Mouse (Mus musculus): ENCODE data around the gene Gm16485. TPM values are rescaled to one million over a fixed set of nuclear protein-coding genes. Genes with fewer than 3 reads are reported as not detected.

Gm16485 gene
- total and polyA plus RNA-seq, 3 experiments = not detected

DNA sequence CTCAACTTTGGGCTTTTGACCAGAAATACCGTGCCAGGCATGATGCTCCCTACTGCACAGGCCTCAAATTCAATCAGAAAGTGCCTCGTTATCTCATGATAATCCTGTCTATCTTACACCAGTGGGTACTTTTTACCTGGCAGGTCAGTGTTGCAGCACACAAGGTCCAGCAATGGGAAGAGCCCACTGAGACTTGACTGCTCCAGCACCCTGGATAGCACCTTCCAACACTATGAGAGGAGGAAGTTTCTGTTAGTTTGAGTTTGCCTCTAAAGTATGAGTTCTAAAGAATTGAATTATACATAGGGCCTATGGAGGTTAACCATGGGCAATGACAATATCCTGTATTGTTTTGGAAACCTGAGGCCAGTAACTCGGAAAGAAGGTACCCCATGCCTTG lies 10.7 kb downstream of the Gm16485 start:
- in situ Hi-C loops (cut with MboI; ENCODE audit: low pct_ligation_motif_present, low pct_unique_long_range_greater_than_20kb, low sequenced_read_pairs) = no loop called here
- DNase-seq (ENCODE audit: extremely low read depth) = no peak

DNA sequence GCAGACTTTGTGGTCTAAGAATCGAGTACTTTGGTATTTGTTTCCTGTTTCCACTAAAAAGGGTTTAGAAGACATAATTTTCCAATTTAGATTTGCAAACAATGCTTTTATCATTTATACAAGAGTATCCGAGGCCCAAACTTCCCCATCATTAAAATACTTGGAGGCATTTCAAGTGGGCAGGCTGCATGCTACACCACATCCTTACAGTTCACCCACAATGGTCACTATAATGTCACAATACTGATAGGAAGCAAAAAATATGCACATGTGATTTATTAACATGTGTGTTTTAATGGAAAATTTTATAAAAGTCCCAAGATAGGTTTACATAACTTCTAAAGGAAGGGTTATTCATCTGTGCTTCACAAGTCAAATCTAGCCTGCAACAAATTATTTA lies 24.9 kb downstream of the Gm16485 start:
- Histone ChIP-seq H3K27me3 (replicated peaks) (no peaks in the 10 kb centered on the region), H3K4me3 (replicated peaks in 1 of 3; ENCODE audit: low read depth in 2 of 3, low read length in 2 of 3, poor library complexity in 1 of 3) (no peak overlapping the region), H3K9me3 (replicated peaks; ENCODE audit: low read length) (no peaks in the 10 kb centered on the region), H3K9ac (ENCODE audit: insufficient read depth, low read depth) (no peak overlapping the region), H3K27ac (ENCODE audit: insufficient read depth, low read depth) (no peak overlapping the region), H3K4me2 (ENCODE audit: insufficient read depth, low read depth, poor library complexity, severe bottlenecking) (no peak overlapping the region), H3K79me2 (replicated peaks; ENCODE audit: control insufficient read depth, extremely low read depth, insufficient read depth, poor library complexity, severe bottlenecking) (no peaks in the 10 kb centered on the region), H3K4me1 (ENCODE audit: control insufficient read depth in 1 of 2, insufficient read depth in 2 of 2) (no peaks in the 10 kb centered on the region), H3K36me3 (replicated peaks in 1 of 2; ENCODE audit: control insufficient read depth in 1 of 2, insufficient read depth in 1 of 2, low read length in 1 of 2) (no peaks in the 10 kb centered on the region)
- in situ Hi-C loops (cut with MboI; ENCODE audit: low pct_ligation_motif_present, low pct_unique_long_range_greater_than_20kb, low sequenced_read_pairs) (no loop called here), dilution Hi-C loops (cut with MboI; ENCODE audit: extremely low pct_ligation_motif_present, extremely low pct_unique_long_range_greater_than_20kb, low sequenced_read_pairs) (no loop called here)
- no peak for TF ChIP-seq JUN (IDR thresholded peaks at IDR 0.05; ENCODE audit: insufficient read depth, low read depth, low read length)
- no peak for TF ChIP-seq PAX5 (IDR thresholded peaks at IDR 0.05; ENCODE audit: low read length)
- no peak for TF ChIP-seq ZKSCAN1 (IDR thresholded peaks at IDR 0.05; ENCODE audit: borderline replicate concordance, low read depth, low read length)
- TF ChIP-seq JUND (conservative IDR thresholded peaks at IDR 0.05; ENCODE audit: low read depth, low read length) = no peak
- TF ChIP-seq POLR2A (IDR thresholded peaks at IDR 0.05; ENCODE audit: low read depth, low read length) = no peak
- TF ChIP-seq CHD1 (IDR thresholded peaks at IDR 0.05; ENCODE audit: low read depth, low read length) = no peak
- no peak for TF ChIP-seq IRF4 (IDR thresholded peaks at IDR 0.05; ENCODE audit: low read depth, low read length)
- TF ChIP-seq TBP (conservative IDR thresholded peaks at IDR 0.05; ENCODE audit: low read depth, low read length) = no peak
- no peak for TF ChIP-seq NELFE (IDR thresholded peaks at IDR 0.05; ENCODE audit: low read depth, low read length)
- no peak for TF ChIP-seq MEF2A (IDR thresholded peaks at IDR 0.05; ENCODE audit: borderline replicate concordance, low read depth, low read length)
- TF ChIP-seq ZMIZ1 (IDR thresholded peaks at IDR 0.05; ENCODE audit: low read depth, low read length) = no peak
- TF ChIP-seq ZNF384 (IDR thresholded peaks at IDR 0.05; ENCODE audit: low read depth, low read length) = no peak
- no peak for DNase-seq (ENCODE audit: extremely low read depth)

More for the DNA sequence above, 10.7 kb downstream of the Gm16485 start:
- no peak overlapping the region for H3K4me2 ChIP-seq (ENCODE audit: insufficient read depth, low read depth, poor library complexity, severe bottlenecking)
- H3K9me3 ChIP-seq (replicated peaks; ENCODE audit: low read length) = no peaks in the 10 kb centered on the region
- H3K4me3 ChIP-seq (replicated peaks in 1 of 3; ENCODE audit: low read depth in 2 of 3, low read length in 2 of 3, poor library complexity in 1 of 3) = no peak overlapping the region
- H3K27me3 ChIP-seq (replicated peaks) = no peaks in the 10 kb centered on the region
- H3K79me2 ChIP-seq (replicated peaks; ENCODE audit: control insufficient read depth, extremely low read depth, insufficient read depth, poor library complexity, severe bottlenecking) = no peaks in the 10 kb centered on the region
- TF ChIP-seq BHLHE40 (IDR thresholded peaks at IDR 0.05; ENCODE audit: low read depth, low read length) (no peak), POLR2A (IDR thresholded peaks at IDR 0.05; ENCODE audit: low read depth, low read length) (no peak), E2F4 (IDR thresholded peaks at IDR 0.05; ENCODE audit: insufficient replicate concordance, low read depth, low read length) (no peak), GABPA (IDR thresholded peaks at IDR 0.05; ENCODE audit: insufficient replicate concordance, low read depth, low read length) (no peak), JUN (IDR thresholded peaks at IDR 0.05; ENCODE audit: insufficient read depth, low read depth, low read length) (no peak), KAT2A (IDR thresholded peaks at IDR 0.05; ENCODE audit: insufficient replicate concordance, low read length) (no peak), POLR2AphosphoS2 (IDR thresholded peaks at IDR 0.05; ENCODE audit: low read depth, low read length) (no peak), ZNF384 (IDR thresholded peaks at IDR 0.05; ENCODE audit: low read depth, low read length) (no peak), CTCF (conservative IDR thresholded peaks at IDR 0.05 in 1 of 2, IDR thresholded peaks at IDR 0.05 in 1 of 2; ENCODE audit: low read depth in 2 of 2, low read length in 2 of 2) (no peak), PAX5 (IDR thresholded peaks at IDR 0.05; ENCODE audit: low read length) (no peak), MAZ (IDR thresholded peaks at IDR 0.05; ENCODE audit: low read depth, low read length) (no peak), HCFC1 (IDR thresholded peaks at IDR 0.05; ENCODE audit: low read depth, low read length) (no peak), ZMIZ1 (IDR thresholded peaks at IDR 0.05; ENCODE audit: low read depth, low read length) (no peak), TCF12 (IDR thresholded peaks at IDR 0.05; ENCODE audit: low read depth, low read length) (no peak), USF1 (IDR thresholded peaks at IDR 0.05; ENCODE audit: low read depth, low read length) (no peak), RCOR1 (conservative IDR thresholded peaks at IDR 0.05; ENCODE audit: low read depth, low read length) (no peak), CHD1 (IDR thresholded peaks at IDR 0.05; ENCODE audit: low read depth, low read length) (no peak), SMC3 (IDR thresholded peaks at IDR 0.05; ENCODE audit: low read depth, low read length) (no peak), NELFE (IDR thresholded peaks at IDR 0.05; ENCODE audit: low read depth, low read length) (no peak)
- no peaks in the 10 kb centered on the region for H3K36me3 ChIP-seq (replicated peaks in 1 of 2; ENCODE audit: control insufficient read depth in 1 of 2, insufficient read depth in 1 of 2, low read length in 1 of 2)
- no peaks in the 10 kb centered on the region for H3K4me1 ChIP-seq (ENCODE audit: control insufficient read depth in 1 of 2, insufficient read depth in 2 of 2)
- H3K27ac ChIP-seq (ENCODE audit: insufficient read depth, low read depth) = no peak overlapping the region
- no peak overlapping the region for H3K9ac ChIP-seq (ENCODE audit: insufficient read depth, low read depth)
- dilution Hi-C loops (cut with MboI; ENCODE audit: extremely low pct_ligation_motif_present, extremely low pct_unique_long_range_greater_than_20kb, low sequenced_read_pairs) = no loop called here

Measured in CH12.LX (cell line).